Mouse (Mus musculus) ES-CJ7 (cell line): Measurements from ENCODE around the gene Zfp819.

Source experiments
- DNase-seq: peaks from one replicate; pipeline ENCODE4 v3.0.0; 2011; ENCODE audit warnings: low read depth, low spot score

The Zfp819 gene

DNA sequence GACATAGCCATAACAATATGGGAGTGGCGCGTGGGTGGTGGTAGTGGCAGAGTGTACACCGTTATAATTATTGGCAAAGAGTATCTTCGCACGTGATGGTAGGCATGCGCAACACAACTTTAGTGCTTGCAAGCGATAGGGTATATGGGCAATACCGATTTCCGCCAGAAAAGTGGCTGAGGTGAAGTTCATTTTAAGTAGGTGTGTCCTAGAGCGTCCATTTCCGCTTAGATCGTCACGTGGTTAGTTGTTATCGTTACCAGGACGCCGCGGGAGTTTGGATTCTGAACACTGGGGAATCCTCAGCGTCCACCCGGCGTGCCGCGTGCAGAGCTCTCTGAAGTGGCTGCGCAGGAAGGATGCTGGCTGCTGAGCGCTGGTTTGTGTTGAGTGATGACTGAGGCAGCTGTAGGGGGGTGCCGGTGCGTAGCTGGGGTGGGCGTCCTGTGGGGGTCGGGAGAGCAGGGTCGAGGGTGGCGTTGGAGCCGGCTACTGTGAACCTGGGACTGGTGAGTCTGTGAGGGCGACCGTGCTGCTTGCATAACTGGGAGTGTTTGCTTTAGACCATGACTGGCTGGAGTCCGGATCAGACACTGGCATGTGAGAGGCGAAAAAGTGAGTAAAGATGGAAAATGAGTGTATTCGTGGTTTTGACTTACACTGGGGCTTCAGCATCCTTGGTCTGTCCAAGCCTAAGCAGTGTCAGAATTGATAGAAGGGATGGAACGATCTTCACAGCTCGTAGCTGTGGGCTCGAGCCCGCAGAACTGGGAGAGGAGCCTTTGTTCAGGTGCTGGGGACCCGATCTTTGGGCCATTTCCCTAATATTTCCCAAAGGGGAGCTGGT is at the start of gene Zfp819:
Gene Zfp819, plus strand, starts transcription at position 274 of the 847 bp plus-strand sequence.
- DNase-seq = peak; percentile 93

- peak; percentile 97 for DNase-seq
These were observed 44.8 kb upstream of the Zfp819 start, which contains the start of gene Zfp658 for GRCm38 (mm10) chr7:43562006-43562633. Gene Zfp658 (plus strand): TSS chr7:43562256.

- DNase-seq = peak; percentile 90
These were observed 44.3 kb upstream of the Zfp819 start for GRCm38 (mm10) chr7:43562651-43563070.

DNA sequence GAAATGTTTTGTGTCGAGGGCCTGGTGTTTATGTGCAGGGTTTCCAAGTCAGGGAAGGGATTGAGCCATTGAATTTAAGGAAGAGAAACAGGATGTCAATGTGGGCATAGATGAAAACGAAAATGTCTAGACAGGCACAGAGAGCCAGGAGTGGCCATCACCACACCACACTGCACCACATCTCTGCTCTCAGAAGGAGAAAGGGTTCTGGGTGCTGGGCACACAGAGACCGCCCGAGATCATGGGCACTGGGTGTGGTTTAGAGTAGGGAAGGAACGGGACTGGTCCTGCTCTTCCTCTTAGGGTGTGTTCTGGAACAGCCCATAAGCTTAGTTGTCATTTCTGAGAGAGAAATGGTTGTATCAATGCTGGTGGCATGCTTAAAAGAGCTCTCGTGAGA is 43.7 kb upstream of the Zfp819 start:
- DNase-seq = no peak

DNA sequence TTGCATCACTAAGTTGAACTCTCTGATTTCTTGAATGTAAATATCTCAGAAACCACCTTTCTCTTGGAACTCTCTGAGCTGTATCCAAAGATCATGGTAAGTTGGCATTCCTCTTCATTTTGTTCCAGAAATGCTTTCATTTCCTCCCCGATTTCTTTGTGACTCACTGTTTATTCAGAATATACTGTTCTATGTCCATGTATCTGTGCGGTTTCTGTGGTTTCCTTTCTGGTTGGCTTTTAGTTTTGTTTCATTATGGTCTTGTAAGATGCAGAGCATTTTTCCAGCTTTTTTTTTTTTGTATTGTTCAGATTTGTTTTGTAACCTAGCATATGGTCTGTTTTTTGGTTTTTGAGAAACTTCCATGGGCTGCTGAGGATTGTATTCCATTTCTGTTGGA is 35.8 kb upstream of the Zfp819 start:
- DNase-seq = no peak

- DNase-seq = peak; percentile 99
These were observed 27.4 kb upstream of the Zfp819 start, which contains the start of gene Zfp719 for GRCm38 (mm10) chr7:43579440-43580171. Gene Zfp719 (plus strand): TSS chr7:43579610.

GRCm38 (mm10) chr7:43580526-43580925 is 26.4 kb upstream of the Zfp819 start:
- no peak for DNase-seq

DNA sequence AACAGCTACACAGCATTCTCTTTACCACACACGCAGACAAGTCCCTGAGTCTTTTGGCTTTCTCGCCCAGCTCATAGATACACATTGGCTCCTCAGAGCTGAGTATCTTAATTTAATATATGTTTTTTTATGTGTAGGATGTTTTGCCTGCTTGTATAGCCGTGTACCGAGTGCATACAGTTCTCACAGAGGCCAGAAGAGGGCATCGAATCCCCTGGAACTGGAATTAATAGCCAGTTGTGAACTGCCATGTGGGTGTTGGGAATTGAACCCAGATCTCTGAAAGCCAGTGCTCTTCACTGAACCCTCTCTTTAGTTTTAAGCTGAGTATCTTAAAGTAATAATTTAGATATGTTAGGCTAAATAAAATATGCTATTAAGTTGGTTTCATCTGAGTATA is 22.2 kb upstream of the Zfp819 start:
- peak; percentile 45 for DNase-seq

- DNase-seq = no peak
These were observed 5.1 kb upstream of the Zfp819 start for GRCm38 (mm10) chr7:43601884-43602283.

- peak; percentile 95 for DNase-seq
These were observed 846 bp downstream of the Zfp819 start for GRCm38 (mm10) chr7:43607743-43608287.

DNA sequence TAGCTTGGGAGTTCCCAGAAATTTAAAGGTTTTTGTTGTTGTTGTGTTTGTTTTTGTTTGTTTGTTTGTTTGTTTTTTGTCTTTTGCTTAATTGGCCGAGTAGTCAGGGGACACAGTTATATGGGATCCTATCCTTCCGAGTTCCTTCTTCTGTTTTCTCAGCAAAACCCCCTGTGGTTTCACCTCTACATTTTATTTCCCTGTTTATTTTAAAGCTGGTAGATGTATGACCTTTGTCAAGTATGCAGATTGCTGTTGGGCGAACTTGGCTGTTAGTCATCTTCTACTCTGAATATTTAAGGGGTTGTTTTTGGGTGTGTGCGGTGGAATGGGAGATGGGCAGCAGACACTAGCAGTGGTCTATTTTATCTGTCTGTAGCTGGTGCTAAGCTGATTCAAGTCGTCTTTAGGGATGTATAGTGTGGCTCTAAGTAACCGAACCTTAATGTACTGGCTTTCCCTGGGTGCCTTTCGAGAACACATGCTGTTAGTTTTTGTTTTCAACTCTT is 1.4 kb downstream of the Zfp819 start:
- DNase-seq = peak; percentile 50

GRCm38 (mm10) chr7:43613816-43614551 is 7.0 kb downstream of the Zfp819 start:
- DNase-seq = no peak

GRCm38 (mm10) chr7:43622927-43623326 is 16.0 kb downstream of the Zfp819 start:
- no peak for DNase-seq

GRCm38 (mm10) chr7:43623819-43624218 is 16.9 kb downstream of the Zfp819 start:
- peak; percentile 51 for DNase-seq

GRCm38 (mm10) chr7:43625065-43625464 is 18.1 kb downstream of the Zfp819 start:
- DNase-seq = no peak

- no peak for DNase-seq
These were observed 18.9 kb downstream of the Zfp819 start for GRCm38 (mm10) chr7:43625794-43626422.

- DNase-seq = no peak
These were observed 27.0 kb downstream of the Zfp819 start for GRCm38 (mm10) chr7:43633940-43634339.

GRCm38 (mm10) chr7:43634500-43634899 is 27.5 kb downstream of the Zfp819 start, which contains the start of gene Ceacam18:
Gene Ceacam18 (plus strand): TSS chr7:43634707.
- no peak for DNase-seq

GRCm38 (mm10) chr7:43636194-43636593 is 29.2 kb downstream of the Zfp819 start:
- no peak for DNase-seq

DNA sequence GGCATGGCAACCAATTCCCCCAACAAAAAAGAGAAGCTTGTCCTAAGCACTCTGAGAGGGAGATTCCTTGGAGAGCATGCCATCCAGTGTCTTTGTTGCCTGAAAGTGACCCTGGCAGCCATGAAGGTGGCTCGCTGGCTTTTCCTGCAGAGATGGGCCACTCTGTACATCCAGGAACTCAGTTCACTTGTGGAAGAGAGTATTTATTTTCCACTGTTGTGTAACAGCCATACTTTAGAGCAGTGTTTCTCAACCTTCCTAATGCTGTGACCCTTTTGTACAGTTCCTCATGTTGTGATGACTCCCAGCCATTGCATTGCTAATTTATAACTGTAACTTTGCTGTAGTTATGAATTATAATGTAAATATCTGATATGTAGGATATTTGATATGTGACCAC is 30.1 kb downstream of the Zfp819 start:
- no peak for DNase-seq
